Mouse (Mus musculus): ENCODE measurements at regions not wholly inside any gene's neighbourhood (a gene's known extent, or its start where the extent isn't known, plus 50 kb on each side); places are given as distances from the start of the nearest gene placed in this dataset.

DNA sequence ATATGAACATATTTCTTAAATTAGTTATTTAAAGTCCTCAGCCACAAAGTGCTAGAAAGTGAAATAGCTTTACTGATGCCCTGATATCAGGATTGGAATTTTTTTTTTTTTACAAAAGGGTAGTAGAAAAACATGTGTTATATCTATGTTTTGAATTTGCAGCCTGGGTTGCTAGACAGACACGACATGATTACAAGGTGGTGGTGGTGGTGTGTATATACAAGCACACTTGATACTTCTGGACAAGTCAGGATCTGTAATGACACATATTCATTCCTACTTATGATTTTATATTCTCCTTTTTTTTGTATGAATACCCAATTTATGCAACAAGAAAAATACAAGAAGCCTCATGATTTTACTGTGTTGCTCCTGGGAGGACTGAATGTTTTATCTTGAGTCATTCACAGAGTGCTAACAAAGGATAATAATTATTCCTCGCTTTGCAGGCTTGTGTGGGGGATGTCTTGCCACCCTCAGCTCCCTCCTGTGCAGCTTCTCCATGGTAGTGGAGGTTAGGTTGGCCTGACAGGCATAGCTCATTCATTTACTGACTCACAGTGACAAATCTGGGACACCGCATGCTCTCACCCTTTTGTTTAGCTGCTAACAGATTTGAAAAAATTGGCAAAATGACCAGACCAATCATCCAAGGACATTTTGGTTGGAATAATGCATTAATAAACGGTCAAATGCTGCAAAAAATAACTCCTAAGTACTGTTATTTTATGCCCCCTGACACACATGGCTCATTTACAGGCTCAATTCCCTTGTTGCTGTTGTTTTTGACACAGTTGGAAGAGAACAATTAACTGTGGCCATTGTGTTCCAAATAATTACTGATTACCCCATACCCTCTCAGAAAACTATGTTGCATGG is 303.3 kb upstream of the Sel1l start:
- no peak for DNase-seq (ENCODE audit: low read depth)

DNA sequence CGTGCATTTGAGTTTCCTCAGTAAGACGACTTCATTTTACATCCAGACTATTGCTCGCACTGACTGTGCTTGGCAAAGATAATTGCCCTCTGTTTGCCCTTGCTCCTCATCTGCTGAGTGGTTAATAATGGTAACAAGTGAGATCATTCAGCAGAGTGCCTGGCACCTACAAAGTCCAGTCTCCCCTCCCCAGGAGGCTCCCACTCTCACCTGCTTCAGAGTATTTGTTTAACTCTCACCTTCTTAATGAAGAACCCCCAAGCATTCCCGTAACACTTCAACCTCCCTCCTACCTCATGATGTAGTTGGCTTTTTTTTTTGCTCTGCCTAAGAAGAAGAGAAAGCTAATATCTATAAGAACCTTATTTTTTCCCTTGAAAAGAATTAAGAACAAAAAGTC is 288.6 kb upstream of the Sel1l start:
- DNase-seq (ENCODE audit: low read depth), result no peak

DNA sequence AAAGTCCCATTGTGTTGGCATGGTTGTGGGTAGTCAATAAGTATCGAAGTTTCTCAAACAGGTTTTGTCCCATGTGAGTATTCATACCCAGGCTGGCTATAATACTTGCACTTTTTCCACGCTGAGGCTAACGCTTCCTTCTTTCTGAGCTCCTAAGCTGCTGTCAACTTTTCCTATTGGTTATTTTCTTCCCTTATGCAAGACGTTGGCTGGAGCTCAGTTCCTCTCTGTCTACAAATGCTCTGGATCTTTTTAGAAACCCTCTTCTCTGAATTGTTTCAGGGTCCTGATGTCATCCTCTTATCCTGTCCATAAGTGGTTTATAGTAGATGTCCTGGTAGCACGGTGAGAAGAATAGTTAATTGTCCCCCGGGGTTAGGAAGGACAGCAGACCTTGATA is 278.7 kb upstream of the Sel1l start:
- no peak for DNase-seq (ENCODE audit: low read depth)

DNA sequence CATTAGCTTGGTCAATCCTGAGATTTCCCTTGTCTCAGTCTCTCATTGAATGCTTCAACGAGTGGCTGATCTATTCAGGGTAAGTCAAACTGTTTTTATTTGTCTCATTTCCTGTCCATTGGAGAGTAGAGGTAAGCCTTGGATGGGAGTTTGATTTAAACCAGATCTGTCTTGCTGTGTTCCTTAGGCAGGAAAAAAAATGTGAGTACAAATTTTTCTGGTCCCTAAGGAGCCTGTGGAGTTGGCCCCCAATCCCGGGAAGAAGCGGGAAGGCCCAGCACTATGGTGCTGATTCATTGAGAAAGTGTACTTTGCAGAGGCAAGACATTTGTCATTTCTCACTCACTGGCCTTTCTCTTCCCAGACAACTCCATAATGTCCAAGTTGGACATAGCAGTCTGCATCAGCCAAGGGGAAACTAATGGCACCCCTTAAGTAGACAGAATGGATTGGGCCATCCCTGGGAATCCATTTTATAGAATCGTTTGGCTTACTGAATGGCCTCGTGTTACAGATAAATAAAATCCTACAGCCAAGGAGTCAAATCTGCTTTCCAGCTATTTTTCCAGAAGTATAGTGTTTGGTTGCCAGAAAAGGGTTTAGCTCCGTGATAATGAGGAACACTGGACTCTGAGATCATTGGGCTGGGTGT is 271.3 kb upstream of the Sel1l start:
- no peak for DNase-seq (ENCODE audit: low read depth)

DNA sequence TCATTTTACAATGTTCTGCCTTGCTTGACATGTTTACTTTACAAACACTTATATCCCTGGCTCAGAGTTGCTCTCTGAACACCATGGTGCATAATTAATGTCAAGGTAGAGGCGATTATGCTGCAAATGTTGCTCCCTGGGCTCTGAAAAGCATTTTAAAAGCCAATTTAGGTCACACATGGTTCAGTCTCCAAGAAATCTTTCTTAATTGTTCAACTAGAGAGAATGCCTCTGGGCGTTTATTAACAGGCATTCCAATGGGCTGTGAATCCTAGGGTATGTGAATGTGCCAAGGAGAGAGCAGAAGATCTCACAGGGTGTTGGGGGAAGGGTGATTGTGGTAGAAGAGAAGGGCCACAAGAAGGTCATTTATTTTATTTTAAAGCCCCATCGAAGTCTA is 260.7 kb upstream of the Sel1l start:
- DNase-seq (ENCODE audit: low read depth), result no peak

- no peak for DNase-seq (ENCODE audit: low read depth)
These were observed 251.1 kb upstream of the Sel1l start for GRCm38 (mm10) chr12:92100080-92100479.

- no peak for DNase-seq (ENCODE audit: low read depth)
These were observed 243.9 kb upstream of the Sel1l start for GRCm38 (mm10) chr12:92092794-92093365.

DNA sequence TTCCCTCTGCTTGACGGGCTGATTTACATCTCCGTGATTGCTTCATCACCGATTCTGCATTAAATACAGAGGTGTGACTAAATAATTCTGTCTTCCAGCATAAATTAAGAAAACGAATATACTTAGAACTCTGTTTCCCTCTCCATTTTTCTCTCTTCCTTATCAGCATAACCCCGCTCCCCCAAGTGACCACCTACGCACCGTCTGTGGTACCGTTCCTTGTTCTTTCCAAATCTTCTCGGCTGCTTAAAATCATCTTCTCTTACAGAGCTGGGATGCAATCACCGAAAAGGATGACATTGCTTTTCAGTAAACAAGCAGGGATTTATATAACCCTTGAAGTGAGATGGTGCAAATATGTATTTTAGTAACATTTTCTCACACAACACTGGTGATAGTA is 224.3 kb upstream of the Sel1l start:
- no peak for DNase-seq (ENCODE audit: low read depth)

DNA sequence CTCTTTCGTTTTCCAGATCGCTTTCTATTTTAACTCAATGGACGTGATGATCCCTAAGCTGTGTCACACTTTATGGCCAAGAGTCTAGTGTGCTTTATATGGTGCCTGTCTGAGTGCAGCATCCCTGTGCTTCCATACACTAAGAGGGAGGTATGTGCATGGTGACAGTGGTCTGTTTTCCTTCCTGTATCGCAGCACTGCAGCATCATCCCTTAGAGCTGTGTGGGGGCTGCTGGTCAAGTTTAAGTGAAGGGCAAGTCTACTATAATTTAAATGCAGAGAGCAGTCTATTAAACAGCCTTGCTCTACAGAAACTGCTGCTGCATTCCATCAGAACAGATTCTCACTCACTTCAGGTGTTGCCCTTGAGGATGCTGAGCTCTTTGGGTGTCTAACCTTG is 213.8 kb upstream of the Sel1l start:
- no peak for DNase-seq (ENCODE audit: low read depth)

- DNase-seq (ENCODE audit: low read depth), result peak; percentile 5
These were observed 191.5 kb upstream of the Sel1l start for GRCm38 (mm10) chr12:92040481-92040880.

DNA sequence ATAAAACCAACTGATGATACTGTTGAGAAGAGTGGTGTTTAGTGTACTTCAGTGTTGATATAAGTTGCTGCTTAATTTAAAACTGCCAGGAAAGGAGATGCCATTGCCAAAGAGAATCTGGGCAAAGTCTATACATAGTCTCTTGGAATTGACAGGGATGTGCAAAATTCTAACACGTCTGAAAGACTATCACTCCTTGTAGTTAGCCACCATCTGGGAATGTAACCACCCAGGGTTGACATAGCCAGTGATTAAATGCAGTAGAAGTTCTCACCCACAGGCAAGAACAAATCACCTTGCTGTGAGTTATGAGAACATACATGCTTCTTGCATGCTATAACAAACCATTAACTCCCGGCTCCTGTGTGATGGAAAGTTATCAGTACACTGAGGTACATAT is 180.2 kb upstream of the Sel1l start:
- DNase-seq (ENCODE audit: low read depth), result no peak

DNA sequence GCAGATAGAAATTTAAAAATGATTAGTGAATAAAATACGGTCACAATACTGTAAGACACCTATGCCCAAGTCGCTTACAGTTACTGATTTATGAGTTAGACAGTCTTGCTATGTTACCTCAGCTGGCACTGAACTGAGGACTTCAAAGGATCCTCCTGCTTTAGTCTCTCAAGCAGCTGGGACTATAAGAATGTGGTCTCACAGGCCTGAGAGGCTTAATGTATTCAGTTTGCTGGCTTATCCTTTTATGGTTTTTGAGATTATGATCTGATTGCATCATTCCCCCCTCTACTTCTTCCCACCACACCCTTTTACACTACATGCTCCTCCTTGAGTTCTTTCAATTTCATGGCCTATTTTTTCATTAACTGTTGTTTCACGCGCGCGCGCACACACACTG is 179.4 kb upstream of the Sel1l start:
- DNase-seq (ENCODE audit: low read depth), result no peak

- DNase-seq (ENCODE audit: low read depth), result no peak
These were observed 175.7 kb upstream of the Sel1l start for GRCm38 (mm10) chr12:92024461-92025218.

- no peak for DNase-seq (ENCODE audit: low read depth)
These were observed 170.8 kb upstream of the Sel1l start for GRCm38 (mm10) chr12:92019593-92020224.

- DNase-seq (ENCODE audit: low read depth), result no peak
These were observed 166.4 kb upstream of the Sel1l start for GRCm38 (mm10) chr12:92015373-92015772.

DNA sequence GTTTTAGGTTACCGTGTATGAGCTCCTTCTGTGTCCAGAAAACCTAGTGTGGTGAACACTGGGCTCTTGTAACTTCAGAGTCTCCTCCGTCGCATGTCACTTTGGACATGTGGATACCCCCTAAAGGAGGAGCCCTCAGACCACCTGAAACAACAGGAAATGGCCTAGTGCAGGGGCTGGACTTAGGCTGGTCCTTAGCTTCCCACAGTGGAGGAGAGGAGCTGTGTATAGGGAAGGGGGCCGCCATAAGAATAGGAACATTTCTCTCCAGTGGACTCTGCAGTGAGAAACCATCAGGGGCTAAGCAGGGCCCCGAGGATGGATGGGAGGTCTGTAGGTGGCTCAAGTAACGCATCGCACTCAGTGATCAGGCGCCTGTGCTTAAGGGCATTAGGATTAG is 165.0 kb upstream of the Sel1l start:
- no peak for DNase-seq (ENCODE audit: low read depth)

GRCm38 (mm10) chr12:92013244-92013643 is 164.3 kb upstream of the Sel1l start:
- peak; percentile 64 for DNase-seq (ENCODE audit: low read depth)

DNA sequence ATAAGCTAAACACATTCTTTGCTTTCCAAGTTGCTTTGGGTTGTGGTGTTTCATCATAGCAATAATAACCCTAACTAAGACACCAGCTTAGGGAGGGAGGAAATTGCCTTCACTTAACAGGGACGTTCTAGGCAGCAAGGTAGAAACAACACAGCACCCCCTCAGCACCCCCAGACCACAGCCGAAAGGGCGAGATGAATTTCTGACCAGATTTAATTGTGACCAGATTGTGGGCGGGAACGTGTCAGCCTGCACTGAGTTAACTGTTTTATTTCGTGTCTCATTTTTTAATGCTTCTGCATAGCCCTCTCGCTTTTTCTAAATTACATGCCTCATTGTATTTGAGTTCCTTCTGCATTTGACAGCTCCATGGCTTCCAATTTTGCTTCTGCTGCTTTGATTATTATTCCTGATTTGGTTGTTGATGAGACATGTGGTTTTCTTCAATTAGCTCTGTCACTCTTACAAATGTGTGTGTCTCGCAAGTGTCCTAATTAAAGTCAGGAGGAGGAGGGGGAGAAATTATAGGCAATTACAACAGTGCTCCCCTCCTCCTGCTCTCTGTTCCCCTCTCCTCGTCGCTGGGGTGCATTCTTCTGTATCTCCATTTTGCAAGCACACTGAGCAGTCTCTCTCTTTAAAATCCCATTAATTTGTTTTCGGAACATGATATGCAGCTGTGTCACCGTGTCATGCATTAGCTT is 155.6 kb upstream of the Sel1l start:
- DNase-seq (ENCODE audit: low read depth), result no peak

DNA sequence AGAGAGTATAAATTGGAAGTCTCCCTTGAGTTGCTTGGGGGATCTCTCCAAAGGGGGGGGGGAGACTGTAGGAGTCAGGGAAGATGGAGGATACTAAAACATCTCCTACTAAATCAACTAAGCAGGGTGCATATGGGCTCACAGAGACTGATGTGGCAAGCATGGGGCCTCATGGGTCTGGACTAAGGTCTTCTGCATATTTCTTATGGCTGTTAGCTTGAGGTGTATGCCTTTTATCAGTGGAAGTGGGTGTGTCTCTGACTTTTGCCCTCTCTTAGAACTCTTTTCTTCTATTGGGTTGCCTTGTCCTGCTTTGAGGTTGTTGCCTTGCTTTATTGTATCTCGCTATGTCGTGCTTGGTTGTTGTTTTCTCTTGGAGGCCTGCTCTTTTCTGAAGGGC is 150.1 kb upstream of the Sel1l start:
- no peak for DNase-seq (ENCODE audit: low read depth)

GRCm38 (mm10) chr12:91997404-91997803 is 148.4 kb upstream of the Sel1l start:
- no peak for DNase-seq (ENCODE audit: low read depth)

DNA sequence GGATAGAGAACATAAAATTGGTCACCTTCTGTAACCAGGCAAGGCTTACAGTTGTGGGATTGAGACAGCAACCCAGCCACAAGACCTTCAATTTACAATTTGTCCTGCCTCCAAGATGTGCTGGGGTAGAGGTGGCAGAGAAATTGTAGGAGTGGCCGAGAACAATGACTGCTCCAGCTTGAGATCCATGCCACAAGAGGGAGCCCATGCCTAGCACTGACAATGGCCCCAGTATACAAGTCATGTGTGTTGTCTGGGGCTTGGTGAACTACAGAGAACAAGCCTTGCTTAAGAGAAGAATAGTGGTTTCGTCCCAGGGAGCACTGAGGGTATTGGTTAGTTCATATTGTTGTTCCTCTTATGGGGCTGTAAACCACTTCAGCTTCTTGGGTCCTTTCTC is 146.6 kb upstream of the Sel1l start:
- DNase-seq (ENCODE audit: low read depth), result peak; percentile 12
